Mouse (Mus musculus): ENCODE results near the gene Cblc.

The Cblc gene

DNA sequence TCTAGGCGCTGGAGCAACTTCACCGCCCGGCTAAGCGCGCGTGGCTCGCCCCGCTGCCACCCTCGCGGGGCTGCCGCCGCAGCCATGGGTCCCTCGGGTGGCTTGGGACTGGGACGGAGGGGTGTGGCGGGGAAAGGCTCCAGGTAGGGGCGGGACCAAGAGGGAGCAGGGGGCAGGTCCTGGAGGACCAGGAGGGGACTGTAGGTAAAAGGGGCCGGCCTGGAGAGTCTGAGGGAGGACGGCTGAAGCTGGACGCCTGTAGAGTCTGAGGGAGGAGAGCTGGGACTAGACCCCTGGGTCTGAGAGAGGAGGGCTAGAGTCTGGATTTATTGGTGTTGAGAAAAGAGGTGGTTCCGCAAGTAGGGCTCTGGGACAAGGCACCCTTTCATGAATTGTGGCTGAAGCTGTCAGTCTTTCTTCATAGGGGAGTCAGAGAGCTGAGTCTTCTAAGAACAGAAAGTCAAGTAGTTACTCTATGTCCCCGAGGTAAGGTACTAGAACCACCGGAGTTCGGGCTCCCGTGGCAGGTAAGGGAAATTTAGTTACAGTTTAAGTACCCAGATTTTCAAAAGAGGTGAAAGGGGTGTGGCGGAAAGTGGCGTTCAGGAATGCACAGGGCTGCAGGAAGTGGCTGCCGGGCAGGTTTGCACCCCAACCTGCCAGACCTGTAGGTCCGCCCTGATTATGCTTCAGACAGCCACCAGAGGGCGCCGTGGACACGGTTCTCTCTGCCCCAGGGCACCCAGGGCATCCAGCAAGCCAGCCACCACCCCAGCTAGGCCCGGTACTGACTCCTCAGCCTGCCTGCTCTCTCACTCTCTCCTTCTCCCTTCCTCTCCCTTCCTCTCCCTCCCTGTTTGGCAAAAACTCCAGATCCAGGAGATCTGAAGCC, at the start of gene Cblc:
TSS of gene Cblc (minus strand) at position 113 of the 892 bp plus-strand sequence.
- peak; percentile 60 for DNase-seq (ENCODE audit: low spot score)

DNA sequence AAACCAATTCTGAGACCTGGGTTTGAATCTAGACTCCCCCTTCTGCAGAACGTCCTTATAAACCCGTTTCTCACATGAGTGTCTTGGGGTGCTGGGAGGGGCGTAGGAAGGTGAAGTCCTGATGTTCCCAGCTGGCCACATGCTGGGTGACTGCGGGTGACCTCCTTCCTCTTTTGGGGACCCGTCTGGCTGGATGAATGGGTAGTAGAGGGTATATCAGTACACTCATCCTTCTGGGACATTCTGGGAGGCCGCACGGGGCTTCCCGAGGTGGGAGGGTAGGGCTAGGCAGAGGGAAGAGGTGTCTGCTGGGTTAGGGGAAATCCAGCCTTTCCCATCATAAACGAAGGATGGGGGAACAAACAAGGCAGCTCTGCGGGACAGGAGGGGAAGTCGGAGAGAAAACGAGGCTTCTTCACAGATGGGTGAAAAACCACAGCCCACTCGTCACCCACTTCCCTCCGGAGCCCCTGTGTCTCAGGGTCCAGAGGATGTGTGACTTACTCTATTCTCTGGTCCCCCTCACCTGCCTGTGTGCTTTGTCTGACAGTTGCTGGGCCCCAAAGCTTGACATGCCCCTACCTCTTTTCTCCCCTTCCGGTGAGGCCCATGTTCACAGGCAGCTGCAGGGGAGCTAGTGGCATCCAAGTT, 48.0 kb upstream of the Cblc start:
- no peak for DNase-seq (ENCODE audit: low spot score)

DNA sequence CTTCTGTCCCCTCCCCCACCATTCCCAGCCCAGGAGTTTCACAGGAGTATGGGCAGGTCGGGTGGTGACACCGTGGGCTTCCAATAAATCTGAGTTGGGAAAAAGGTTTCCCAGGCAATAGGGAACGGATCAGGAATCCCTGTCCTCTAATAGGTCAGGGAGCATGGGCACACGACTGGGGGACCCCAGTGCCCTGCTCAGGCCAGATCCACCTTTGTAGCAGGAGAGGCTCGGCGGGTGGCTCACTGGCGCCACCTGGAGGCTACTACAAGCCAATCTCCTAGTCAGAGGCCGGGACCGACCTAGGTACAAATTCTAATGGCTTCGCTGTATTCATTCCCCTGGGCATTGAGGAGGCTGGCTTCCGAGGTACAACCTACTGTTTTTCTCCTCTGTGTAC, 47.0 kb upstream of the Cblc start:
- DNase-seq (ENCODE audit: low spot score): no peak

DNA sequence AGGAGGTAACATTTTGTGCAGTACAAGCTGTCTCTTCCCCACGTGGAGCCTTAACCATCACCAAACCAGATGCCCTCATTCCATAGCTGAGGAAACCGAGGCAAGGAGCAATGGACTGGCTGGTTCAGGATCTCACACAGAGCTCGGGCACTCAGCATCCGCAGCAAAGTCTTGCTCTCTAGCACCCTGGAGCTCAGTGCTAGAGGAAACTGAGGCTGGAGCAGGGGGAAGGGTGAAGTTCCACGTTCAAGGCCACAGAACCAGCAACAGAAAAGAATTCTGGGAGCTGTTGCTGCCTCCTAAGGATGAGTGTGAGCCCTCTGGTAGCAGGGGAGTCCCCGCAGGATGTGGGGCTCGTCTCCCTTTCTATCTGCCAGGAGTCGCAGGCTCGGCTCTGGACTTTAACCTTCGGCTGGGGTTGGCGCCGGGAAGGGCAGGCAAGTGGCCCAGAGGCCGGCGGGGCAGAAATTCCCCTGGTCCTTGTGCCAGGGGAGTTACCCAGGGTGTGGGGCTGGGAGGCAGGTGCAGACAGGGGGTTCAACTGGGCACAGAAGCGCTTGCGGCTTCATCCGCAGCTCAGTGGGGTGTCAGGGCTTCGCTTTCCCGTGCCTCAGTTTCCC, 46.4 kb upstream of the Cblc start:
- DNase-seq (ENCODE audit: low spot score): no peak

DNA sequence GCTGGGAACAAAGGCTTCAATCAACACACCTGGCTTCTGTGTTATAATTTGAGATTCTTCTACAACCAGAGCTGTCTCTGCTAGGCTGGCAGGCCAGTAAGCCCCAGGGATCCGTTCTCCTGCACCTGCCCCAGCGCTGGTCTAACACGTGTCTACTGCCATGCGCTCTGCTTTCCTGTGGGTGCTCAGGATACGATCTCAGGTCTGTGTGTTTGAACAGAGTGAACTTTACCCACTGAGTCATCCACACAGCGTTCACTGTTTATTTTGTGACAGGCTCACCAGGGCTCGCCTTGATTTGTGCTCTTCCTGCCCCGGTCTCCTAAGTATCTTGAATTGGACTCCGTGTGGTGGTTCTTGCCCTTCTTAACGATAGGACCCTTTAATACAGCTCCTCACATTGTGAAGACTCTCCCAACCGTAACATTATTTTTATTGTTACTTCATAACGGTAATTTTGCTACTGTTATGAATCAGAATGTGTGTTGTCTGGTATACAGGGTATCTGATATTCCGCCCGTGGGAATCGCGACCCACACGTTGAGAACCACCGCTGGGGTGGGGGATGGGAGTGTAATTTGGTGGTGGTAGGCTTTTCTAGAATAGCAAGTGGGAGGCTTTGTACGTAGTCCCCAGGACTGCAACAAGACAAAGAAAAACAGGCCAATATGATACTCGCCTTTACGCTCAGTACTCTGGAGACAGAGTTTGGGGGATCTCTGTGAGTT, 45.2 kb upstream of the Cblc start:
- DNase-seq (ENCODE audit: low spot score): no peak

DNA sequence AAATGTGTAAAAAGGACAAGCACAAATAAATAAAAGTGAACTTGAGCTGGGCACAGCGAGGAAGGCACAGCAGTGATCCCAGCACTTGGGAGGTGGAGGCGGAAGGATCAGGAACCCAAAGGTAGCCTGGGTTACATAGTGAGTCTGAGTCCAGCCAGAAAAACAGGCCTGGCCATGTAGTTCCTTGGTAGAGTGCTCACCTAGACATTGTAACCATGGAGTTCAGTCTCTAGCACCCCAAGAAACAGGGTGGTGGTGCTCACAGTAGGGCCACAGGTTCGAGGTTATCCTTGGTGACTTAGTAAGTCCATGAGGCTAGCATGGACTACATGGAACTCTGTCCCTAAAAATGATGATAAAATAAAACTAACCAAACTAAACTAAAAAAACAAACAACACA, 44.3 kb upstream of the Cblc start:
- DNase-seq (ENCODE audit: low spot score): no peak

DNA sequence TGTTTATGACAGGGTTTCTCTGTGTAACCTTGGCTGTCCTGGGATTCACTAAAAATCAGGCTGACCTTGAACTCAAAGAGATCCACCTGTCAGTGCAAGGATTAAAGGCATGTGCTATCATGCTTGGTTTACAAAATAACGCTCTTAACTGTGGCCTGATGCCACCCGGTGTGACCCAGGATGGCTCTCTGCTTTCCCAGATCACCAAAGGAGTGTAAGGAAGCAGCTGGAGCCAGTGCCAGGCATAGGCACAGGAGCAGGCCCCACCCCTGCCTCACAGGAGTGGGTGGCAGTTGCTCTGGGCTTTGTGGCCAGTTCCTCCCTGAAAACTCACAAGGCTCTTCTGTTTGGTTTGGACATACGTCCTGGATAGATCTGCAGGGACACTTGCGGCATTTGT, 43.8 kb upstream of the Cblc start:
- DNase-seq (ENCODE audit: low spot score): no peak

DNA sequence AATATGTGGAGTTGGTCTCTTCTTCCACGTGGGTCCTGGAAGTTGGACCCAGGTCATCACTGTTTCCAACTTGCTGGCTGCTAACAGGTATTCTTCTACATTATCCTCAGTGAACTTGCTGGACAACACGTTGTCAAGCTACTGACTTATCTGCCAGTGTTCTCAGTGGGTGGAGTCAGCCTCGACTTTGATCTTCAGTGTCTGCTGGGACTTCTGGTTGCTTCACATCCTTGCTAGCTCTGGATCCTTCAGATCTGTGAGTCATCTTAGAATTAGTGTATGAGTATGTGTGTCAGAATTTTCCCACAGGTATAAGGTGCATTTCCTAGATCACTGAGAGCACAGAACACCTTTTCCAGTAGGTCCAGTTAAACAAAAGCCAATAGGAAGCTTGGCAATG, 40.2 kb upstream of the Cblc start:
- no peak for DNase-seq (ENCODE audit: low spot score)

DNA sequence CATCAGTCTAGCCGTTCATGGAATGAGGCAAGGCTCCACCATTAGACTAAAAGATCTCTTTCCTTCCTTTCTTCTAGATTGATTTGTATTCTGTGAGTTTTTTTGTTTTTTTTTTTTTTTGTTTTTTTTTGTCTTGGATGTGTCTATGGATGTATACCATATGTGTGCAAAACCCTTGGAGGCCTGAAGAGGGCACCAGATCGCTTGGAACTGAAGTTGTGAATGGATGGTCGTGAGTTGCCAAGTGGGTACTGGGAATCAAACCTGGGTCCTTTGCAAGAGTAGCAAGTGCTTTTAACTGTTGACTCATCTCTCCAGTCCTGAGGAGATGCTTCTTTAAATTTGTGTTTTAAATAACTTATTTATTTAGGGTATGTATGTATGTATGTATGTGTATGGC, 37.4 kb upstream of the Cblc start:
- no peak for DNase-seq (ENCODE audit: low spot score)

DNA sequence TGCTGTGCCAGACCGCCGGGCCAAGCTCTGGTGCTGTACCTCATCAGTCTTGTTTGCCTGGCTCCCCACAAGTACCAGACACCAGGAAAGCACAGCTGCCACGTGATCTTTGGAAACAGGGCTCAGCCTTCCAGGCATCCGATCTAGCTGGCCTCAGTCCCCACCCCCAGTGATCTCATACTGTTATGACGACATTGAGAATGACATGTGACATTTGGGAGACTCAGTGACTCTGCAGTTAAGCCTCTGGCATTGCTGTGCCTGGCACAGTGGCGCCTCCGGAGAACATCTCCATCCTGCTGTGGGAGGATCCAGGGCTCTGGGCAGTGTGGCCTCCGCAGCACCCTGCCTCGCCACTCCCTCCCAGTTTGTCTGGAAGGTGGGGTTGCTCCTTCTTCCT, 35.2 kb upstream of the Cblc start:
- DNase-seq (ENCODE audit: low spot score): no peak

DNA sequence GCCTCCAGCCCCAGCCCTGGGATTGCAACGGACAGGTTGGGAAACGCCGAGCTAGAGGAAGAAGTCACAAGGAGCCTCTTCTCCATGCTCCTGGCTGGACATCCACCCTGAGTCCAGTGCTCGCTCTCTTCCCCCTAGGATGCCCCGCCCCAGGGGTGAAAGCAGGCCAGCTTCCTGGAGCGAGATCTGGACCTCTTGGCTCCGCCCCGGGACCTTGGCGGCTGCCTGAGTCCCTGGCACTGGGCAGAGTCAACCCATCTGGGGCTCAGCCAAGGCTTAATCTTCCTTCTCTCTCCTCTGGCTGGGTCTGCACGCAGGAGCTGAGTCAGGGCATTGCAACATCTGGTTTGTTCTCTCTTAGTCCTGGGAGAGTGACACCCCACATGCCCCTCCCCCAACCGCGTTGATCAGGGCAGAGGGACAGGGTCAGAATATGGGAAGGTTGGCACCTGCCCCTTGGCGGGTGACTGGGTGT, 34.1 kb upstream of the Cblc start:
- DNase-seq (ENCODE audit: low spot score): no peak

DNA sequence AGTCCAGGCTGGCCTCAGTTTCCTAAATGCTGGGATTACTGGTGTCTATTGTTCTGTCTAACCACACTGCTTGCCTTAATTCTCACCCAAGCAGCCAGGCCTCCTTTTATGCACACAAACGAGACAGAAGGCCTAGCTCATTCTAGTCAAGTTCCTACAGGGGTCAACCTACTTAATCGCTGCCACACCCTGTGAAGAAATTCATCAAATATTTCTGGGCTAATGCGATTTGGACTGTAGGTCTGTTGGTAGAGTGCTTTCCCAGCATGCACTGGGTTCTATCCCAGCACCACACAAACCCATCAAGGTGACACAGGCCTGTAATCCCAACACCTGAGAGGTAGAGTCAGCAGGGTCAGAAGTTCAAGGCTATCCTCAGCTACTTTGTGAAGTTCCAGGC, 33.1 kb upstream of the Cblc start:
- no peak for DNase-seq (ENCODE audit: low spot score)

DNA sequence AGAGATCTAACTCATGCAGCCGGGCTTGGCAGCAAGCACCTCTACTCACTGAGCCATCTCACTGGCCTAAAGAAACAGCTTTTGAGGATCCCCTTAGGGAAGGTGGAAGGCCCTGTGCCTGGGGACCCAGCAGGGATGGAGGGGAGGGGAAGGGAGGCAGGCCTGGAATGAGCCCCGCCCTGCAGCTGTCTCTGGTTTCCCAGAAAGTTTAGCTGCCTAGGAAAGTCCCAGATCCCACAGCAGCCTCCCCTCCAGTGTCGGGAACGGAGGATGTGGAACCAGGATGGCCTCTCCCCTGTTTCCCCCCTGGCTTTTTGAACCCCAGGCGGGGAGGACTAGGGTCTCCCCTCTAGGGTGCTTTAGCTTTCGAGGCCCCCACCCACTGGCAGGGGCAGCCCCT, 30.1 kb upstream of the Cblc start:
- DNase-seq (ENCODE audit: low spot score): no peak

DNA sequence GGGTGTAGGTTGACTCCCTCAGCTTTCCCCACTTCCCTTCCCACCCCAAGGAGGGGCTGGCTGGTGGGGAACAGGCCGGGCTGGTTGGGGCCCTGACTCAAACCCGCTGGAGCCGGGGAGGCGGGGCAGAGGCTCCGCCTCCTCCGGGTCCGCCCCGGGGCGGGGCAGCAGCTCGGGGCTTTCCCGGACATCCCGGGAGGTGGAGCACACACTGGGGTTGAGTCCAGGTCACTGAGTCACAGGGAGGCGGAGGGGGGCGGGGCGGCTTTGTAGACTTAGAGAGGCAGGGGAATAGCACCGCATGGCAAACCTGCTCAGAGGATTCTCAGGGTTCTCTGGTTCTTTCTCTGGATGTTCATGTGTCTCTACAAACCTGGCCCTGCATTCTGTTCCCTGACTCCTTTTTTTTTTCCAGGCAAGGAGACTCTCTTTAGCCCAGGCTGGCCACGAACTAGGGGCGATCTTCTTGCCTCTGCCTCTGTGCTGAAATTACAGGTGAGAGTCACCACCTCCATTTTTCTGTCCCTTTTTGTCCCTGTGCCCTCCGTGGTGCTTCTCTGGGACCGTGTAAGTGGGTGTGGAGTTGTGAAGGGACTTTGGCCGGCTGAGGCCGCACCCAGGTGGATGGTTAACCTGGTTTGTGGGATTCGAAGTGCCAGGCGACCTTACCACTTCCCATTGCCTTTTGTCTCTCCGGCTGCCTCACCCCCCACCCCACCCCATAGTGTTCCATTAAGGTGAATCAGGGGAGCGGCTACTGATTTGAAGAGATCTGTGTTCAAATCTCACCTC, 27.8 kb upstream of the Cblc start:
- peak; percentile 59 for DNase-seq (ENCODE audit: low spot score)

DNA sequence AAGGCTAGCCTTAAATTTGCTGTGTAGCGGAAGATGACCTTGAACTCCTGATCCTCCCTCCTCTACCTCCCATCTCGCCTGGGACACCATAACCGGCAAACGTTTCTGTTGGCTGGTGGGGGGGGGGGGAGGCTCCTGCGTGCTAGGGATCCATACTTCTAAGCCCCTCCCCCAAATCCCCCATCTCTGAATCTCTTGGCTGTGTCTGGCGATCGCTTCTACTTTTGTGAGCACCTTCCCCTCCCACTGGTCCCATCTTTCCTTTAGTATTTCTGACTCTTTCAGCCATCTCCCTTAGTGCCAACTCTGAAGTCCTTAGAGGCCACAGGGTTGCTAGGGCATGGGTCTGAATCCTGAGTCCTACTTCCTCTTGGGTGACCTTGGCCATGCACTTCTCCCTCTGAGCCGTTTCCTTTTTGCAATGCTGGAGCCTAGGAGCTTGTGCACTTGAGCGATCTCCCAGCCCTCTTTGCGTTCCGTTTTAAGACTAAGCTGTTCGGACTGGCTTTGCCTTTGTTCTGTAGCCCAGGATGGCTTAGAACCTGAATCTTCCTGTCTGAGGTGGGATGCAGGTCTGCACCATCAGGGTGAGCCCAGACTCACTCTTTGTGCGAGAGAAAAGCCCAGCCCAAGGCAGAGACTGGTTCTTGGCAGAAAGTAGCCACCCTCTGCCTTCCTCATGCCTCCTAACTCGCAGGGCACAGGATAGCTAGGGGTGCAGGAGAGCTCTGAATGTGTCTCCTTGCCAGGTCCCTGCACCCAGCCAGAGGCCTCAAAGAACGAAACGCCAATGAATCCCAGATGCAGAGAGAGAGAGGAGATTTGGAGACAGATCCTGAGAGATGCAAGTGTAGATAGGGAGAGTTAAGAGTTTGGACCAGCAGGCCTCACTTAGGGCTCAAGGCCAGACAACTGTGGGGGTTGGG, 26.9 kb upstream of the Cblc start:
- no peak for DNase-seq (ENCODE audit: low spot score)

DNA sequence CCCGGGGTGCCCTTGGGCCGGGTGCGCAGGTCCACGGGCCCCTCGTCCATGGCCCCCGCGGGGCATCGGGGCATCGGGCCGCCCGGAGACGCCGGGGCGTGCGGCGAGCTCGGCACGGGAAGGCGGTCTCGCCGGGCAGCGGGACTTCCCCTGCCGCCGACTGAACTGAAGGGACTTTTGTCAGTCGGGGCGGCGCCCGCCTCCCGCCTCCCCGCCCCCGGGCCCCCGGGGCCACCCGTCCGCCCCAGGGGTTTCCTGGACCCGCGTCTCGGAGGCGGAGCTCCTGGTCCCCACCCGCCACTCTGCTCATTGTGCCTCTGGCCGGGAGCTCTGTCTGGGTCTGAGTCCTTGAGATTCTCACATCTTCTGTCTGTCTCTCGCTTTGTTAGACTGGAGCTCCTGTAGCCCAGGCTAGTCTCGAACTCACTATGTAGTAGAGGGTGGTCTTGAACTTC, 26.0 kb upstream of the Cblc start, which contains the start of gene Bcl3:
TSS of gene Bcl3 (minus strand) at position 167 of the 455 bp plus-strand sequence.
- no peak for DNase-seq (ENCODE audit: low spot score)

DNA sequence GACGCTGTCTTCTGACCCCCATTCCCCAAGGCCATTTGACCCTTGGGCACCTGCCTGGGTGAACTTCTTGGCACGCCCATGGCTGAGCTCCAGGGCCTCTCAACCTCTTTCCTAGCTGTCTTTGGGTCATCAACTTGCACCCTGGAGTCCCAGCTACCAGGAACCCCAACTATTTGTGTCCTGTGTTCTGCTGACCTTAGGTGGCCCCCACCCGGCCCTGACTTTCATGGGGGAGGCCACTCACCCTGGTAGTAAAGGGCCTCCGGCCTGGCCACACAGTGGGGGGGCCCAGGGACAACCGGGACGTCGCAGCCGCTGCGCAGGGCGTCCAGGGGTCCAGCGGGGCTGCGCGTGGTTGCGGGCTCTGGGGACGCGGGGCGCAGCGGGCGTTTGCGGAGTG, 25.6 kb upstream of the Cblc start:
- no peak for DNase-seq (ENCODE audit: low spot score)

DNA sequence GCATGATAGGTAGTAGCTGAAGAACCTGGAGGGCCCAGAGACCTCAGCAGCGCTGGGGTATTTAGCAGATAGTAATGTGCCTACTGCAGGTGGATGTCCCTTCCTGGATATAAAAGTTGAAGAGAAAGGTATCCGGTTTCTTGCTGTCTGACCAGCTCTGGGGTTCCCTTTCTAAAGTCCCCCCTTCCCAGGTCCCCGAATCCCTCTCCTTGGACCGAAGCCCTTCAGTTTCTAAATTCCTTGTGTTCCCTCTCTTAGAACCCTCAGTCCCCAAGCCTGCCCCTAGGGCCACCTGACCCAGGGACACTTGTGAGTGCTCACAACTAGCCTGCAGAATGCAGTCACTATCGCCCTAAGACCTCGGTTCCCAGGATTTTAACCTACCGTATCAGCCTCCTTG, 25.0 kb upstream of the Cblc start:
- DNase-seq (ENCODE audit: low spot score): no peak

DNA sequence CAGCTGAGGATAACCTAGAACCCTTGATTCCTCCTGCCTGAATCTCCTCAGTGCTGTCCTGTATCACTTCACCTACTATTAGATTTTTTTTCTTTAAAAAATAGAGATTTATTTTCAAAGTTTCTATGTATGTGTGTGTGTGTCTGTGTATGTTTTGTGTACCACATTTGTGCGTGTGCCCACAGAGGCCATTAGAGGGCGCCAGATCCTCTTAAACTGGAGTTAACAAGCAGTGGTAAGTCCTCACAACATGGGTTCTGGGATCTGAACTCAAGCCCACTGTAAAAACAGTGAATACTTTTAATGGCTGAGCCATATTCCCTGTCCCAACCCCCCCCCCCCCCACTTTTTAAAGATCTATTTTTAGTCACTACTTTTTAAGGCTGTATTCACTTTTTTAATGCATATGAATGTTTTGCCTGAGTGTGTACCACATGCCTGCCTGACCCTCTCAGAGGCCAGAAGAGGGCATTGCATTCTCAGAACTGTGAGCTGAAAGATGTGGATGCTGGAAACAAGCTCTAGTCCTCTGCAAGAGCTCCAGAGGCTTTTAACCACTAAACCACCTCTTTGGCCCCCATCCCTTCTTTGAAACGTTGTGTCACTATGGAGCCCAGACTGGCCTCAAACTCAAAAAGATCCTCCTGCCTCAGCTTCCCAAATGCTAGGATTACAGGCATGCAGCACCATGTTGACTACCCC, 23.9 kb upstream of the Cblc start:
- no peak for DNase-seq (ENCODE audit: low spot score)

DNA sequence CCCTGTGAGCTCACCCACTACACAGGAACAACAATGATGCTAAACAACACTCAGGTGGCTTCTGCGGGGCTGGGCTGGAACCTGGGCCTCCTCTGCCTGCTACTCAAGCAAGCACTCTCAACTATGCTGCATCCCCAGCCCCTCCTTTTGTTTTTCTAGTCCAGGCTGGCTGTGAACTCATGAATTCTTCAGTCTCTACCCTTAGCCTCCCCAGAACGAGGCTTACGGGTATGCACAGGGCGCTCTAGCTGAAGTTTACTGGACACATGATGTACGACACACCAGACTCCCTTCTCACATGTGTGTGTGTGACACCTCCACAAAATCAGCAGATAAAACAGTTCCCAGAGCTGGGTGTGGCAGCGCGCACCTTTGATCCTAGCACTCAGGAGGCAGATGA, 22.3 kb upstream of the Cblc start:
- DNase-seq (ENCODE audit: low spot score): no peak
